Mouse (Mus musculus) left cerebral cortex, adult 2 months (tissue): ENCODE measurements around the gene Plxnb2. TPM values are rescaled to one million over a fixed set of nuclear protein-coding genes. Genes with fewer than 3 reads are reported as not detected.

Experiments used
- DNase-seq, 2 experiments: peaks; one replicate each; pipeline ENCODE4 v3.0.0; 2021 to 2022; ENCODE audit warnings: low spot score in 2 of 2, mixed read lengths in 1 of 2; ENCODE audit errors: extremely low spot score in 1 of 2
- H3K27ac ChIP-seq: fragments of 200-600 bp; 2 replicates; pipeline ENCODE4 v1.8.1; 2022
- H3K4me3 ChIP-seq: fragments of 200-600 bp; 2 replicates; pipeline ENCODE4 v1.8.1; 2022
- CTCF ChIP-seq: fragments of 200-600 bp; IDR thresholded peaks from 2 replicates; pipeline ENCODE4 v1.8.1; 2022; ENCODE audit warnings: antibody characterized with exemption, mild to moderate bottlenecking, moderate library complexity
- intact Hi-C: fragments of 180-260 bp; cut with DNase I; formaldehyde crosslinking; loops from one replicate; pipeline ENCODE4 v1.15.1; 2025
- total RNA-seq, 2 experiments: library from RNA; stranded (reverse); gene quantifications; 2 replicates each; pipeline ENCODE4 v1.2.3; 2021

The Plxnb2 gene
- total RNA-seq, 2 experiments from 2014 or later, result 49.4 to 53.3 TPM

DNA sequence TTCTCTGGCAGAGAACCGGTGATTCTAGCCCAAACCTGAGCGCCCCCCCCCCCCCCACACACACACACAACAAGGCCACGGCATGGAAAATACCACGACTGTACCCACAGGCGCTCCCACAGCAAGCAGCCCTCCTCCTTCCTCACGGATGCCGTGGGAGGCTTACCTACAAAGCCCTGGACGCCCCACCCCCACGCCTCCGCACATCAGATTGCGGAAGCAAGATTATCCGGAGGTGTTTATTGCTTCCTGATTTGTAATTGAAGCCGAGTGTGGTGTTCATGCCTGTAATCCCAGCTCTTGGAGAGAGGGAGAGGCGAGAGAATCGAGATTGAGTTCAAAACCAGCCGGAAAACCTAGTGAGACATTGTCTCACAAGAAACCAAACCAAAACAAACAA, 33.6 kb downstream of the Plxnb2 start:
- intact Hi-C loops, result loop anchor here (1.0 to 5.0 kb wide), 2 partner anchors 49 to 65 kb away; partner anchors contain the start of genes Dennd6b and Ppp6r2
- no peak for TF ChIP-seq CTCF
- H3K27ac ChIP-seq, result peak overlapping the region; percentile 74
- H3K4me3 ChIP-seq, result peak overlapping the region; percentile 88
- DNase-seq, result peak; percentile 62 to 65

DNA sequence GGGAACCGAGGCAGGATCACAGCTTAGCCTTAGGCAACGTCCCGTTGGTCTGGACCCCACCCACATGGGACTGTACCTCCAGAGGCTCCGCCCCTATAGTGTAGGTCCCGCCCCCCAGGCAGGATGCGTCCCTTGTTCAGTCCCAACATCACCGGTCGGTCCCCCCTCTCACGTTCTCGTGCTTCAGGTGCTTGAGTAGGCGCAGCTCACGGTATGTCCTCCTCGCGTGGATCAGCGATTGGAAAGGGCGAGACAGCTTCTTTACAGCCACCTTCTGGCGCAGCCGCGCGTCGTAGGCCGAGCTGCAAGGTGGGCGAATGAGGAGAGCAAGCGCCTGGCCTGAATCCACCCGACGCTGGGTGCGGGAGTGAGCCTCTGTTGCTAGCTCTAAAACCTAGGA, 34.1 kb downstream of the Plxnb2 start:
- intact Hi-C loops, result loop anchor here (5.0 kb wide), 1 partner anchor 66 kb away; the partner anchor contains the start of gene Ppp6r2
- Histone ChIP-seq H3K27ac (peak overlapping the region; percentile 74; the same call in 1 of the 2 replicates), H3K4me3 (peak overlapping the region; percentile 88)
- TF ChIP-seq CTCF, result no peak
- peak; percentile 67 to 77 for DNase-seq

DNA sequence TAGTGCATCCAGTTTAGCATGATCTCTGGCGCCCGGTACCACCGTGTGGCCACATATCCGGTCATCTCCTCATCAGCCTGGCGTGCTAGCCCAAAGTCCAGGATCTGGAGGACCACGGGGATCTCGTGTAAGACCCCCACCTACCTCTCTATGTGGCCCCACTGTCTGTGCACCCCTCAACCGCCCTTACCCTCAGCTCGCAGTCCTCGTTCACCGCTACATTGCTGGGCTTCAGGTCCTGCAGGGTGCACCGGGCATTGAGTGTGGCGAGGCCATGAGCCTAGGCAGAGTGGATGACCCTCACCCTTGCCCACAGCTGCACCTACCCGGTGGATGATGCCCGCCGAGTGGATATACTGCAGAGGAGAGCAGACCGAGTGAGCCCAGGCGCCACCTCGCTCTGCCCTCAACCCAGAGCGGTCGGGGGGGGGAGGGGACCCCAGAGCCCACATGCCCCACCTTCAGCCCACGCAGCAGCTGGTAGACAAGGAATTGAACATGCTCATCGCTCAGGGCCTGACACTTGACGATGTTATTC, 34.7 kb downstream of the Plxnb2 start:
- peak overlapping the region; percentile 88; the same call in 1 of the 2 replicates for H3K4me3 ChIP-seq
- intact Hi-C loops, result loop anchor here (5.0 kb wide), 1 partner anchor 66 kb away; the partner anchor contains the start of gene Ppp6r2
- DNase-seq, result no peak
- no peak for TF ChIP-seq CTCF
- peak overlapping the region; percentile 74; the same call in 1 of the 2 replicates for H3K27ac ChIP-seq

DNA sequence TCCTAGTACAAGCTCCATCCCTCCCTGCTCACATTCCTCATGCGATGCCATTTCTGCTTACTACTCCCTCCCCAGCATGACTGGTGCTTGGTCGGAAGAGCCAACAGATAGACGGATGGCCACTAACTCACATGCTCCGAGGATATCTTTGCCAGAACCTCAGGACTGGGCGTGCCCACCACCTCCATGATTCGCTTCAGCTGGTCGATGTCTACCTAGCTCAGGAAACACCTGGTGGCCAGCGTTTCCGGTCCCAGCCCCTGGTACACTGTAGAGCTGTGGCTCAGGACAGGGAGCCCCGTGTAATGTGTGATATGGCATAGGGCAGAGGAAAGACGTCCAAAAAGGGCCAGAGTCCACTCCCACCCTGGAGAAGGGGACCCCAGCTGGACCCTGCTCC, 35.6 kb downstream of the Plxnb2 start:
- no peak for TF ChIP-seq CTCF
- H3K27ac ChIP-seq, result no peak overlapping the region
- intact Hi-C loops, result loop anchor here (5.0 kb wide), 1 partner anchor 67 kb away; the partner anchor contains the start of gene Ppp6r2

DNA sequence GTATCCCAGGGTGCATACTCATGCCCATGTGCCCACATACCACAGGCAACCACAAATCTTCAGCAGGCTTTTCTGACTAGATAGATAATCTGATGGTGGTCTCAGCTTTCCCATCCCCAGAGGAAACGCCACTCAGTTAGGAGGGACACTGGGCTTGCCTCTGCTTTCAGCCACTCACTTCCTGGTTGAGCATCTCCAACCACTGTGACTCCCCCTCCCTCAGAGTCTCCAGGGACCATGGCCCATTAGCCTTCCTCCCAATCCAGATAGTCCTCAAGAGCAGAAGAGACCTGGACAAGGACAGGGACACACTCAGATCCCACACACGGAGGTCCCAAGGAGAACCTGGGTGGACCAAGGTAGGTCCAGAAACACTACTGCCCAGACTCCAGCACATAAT, 37.5 kb downstream of the Plxnb2 start:
- Histone ChIP-seq H3K27ac (no peak overlapping the region), H3K4me3 (no peak overlapping the region)
- intact Hi-C loops, result no loop called here
- TF ChIP-seq CTCF, result no peak
- DNase-seq, result no peak

More for the DNA sequence above, 35.6 kb downstream of the Plxnb2 start:
- DNase-seq, result no peak
- H3K4me3 ChIP-seq, result no peak overlapping the region

DNA sequence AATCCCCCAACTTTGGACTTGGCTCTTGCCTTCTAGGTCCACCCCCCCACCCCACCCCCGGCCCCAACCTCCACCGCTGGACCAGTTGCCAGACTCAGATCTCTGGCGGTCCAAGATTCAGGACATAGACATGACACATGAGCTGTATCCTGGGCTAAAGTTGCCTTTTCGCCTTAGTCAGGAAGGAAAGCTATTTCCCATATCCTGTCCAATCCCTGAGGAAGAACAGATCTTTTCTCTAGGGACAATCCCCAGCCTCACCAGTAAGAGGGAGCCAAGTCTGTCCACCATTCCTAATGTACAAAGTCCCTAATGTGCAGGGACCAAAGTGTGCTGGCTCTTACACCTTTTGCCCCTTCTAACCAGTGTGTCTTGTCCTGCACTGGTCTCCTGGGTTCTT, 38.7 kb downstream of the Plxnb2 start:
- intact Hi-C loops, result no loop called here
- DNase-seq, result no peak
- no peak overlapping the region for H3K4me3 ChIP-seq
- TF ChIP-seq CTCF, result no peak
- no peak overlapping the region for H3K27ac ChIP-seq

DNA sequence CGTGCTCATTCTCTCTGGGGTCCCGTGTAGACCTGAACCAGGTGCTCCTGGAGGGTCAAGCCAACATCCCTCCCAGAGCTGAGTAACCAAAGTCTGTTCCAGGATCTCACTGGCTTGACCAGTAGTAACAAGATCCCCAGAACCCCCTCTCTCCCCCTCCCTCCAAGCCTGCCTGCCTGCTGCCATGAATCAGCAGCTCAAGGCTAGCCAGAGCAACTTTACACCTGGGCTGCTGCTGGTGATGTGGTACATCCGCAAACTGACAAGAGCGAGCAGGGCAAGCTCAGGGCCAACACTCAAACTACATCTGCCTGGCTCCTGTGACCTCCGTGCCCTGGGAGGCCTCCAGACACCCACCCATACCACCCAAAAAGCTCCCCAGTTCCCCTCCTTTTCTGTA, 39.1 kb downstream of the Plxnb2 start:
- no peak overlapping the region for H3K4me3 ChIP-seq
- no peak for DNase-seq
- no peak overlapping the region for H3K27ac ChIP-seq
- intact Hi-C loops, result no loop called here
- no peak for TF ChIP-seq CTCF

DNA sequence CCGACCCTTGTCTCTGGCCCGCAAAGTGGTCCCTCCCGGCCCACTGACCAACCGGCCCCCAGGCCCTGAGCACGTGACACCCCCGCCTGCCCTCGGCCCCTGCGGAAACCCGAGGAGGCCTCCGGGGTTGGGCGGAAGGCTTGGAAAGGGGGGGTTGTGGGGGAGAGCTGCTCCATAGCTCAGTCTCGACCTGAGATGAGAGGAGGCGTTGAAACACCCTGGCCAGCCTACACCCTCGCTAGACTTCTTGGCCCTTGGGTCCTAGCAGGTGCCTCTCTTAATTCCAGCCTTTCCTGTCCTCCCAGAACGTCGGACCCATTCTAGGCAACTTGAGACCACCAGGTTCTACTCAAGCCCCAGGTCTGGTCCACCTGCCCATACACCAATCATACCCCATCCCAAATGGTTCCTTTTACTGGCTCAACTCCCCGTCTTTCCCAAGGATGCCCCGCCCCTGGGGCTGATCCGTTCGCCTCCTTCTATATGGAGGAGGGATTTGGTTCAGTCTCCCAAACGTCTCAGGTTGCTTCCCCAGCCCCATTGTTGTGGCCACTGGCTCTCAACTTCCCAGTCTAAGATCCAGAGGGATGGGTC, 39.8 kb downstream of the Plxnb2 start, which contains the start of gene Mapk12:
Gene Mapk12, minus strand, starts transcription at position 45 of the 594 bp plus-strand sequence.
- TF ChIP-seq CTCF, result no peak
- H3K27ac ChIP-seq, result peak within 1 kb of the TSS; percentile 87
- H3K4me3 ChIP-seq, result peak within 1 kb of the TSS; percentile 63
- intact Hi-C loops, result no loop called here
- DNase-seq, result no peak

DNA sequence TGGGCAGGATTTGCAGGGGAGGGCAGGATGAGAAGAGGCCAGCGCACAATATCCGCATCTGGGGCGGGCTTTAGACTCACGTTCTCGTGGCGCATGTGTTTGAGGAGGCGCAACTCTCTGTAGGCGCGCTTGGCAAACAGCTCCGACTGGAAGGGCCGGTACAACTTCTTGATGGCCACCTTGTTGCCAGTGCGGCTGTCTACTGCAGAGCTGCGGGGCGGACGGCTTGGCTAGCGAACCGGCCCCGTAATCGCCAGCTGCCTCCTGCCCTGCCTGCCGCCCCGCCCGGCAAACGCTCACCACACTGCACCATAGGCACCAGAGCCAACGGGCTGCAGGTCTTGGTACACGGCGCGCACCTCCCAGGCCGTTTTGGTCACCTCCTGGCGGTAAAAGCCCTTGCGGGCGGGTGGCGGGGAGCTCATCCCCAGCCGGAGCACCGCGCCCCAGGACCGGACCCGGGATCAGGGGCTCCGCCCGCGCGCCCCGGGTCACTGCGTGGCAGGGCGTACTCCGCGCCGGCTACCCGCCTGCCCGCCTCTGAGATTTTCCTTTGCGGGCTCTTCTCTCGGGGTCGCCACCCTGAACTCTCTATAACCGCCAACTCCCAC, 40.4 kb downstream of the Plxnb2 start:
- DNase-seq, result peak; percentile 54 to 82
- Histone ChIP-seq H3K27ac (peak overlapping the region; percentile 87), H3K4me3 (peak overlapping the region; percentile 63)
- TF ChIP-seq CTCF, result no peak
- intact Hi-C loops, result no loop called here

DNA sequence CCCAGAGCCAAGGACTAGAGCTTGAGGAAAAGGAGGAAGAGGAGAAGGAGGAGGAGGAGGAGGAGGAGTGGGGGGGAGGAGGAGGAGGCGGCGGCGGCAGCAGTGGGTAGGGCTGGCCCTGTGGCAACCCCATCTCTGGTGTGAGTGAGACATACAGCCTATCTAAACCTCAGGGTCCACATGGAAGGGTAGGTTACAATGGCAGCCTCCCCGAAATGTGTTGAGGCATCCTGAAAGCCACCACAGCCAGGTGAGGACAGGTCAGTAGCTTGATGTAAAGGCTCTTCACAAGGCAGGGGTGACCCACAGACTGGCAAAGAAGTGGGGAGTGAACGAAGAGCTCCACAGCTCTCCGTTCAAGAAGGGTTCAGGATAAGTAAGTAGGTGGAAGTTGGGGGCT, 42.1 kb downstream of the Plxnb2 start:
- Histone ChIP-seq H3K27ac (no peak overlapping the region), H3K4me3 (no peak overlapping the region)
- intact Hi-C loops, result no loop called here
- no peak for TF ChIP-seq CTCF
- DNase-seq, result no peak

DNA sequence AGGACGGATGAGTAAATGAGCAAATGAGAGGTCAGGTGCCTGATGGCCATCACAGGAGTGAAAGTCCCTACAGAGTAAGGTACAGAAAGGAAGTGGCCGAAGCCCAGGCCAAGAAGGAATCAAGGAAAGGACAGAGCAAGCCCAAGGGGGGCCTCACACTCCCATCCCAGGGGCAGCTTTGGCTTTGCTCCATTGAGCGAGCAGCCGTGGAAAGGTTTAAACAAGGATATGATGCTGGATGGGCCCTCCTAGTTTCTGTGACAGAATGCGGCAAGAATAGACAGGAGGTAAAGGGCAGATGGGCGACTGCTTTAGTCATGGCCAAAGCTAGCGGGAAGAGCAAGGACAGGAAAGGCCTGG, 42.6 kb downstream of the Plxnb2 start:
- Histone ChIP-seq H3K27ac (no peak overlapping the region), H3K4me3 (no peak overlapping the region)
- intact Hi-C loops, result no loop called here
- TF ChIP-seq CTCF, result no peak
- no peak for DNase-seq

DNA sequence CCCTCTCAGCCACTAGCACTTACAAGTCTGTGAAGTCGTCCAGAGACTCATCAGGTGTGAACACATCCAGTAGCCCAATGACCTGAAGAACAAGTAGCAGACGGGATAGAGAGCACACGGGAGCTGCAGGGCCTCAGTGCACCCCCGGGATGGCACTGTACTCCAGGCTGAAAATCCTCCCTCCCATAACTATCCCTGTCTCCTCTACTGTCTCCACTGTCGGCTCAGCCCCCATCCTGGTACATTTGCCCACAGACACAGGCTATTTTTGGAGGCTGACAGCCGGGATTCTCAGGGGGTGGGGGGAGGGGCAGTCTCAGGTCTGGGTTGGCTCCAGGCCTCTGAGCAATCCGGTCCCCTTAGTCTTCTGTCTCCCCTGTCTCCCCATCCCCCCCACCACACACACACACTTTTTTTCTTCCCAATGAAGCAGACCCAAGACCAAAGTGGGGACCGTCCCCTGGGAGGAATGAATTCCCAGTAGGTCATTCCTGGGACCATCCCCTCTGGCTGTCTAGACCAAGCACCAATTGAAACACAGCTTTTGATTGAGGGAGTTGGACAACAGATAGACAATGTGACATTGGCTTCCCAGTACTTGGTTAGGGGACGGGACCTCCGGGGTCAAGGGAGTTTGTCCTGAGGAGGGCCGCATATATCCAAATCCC, 43.1 kb downstream of the Plxnb2 start:
- TF ChIP-seq CTCF, result no peak

More for the DNA sequence above, 43.1 kb downstream of the Plxnb2 start:
- intact Hi-C loops, result no loop called here
- H3K27ac ChIP-seq, result no peak overlapping the region
- DNase-seq, result no peak
- H3K4me3 ChIP-seq, result no peak overlapping the region
